Mouse (Mus musculus): ENCODE measurements around the gene Cnn2.

Gene Cnn2

GRCm38 (mm10) chr10:79989272-79989786 is 945 bp downstream of the Cnn2 start:
- no peak for DNase-seq (ENCODE audit: inconsistent ontology term)

- DNase-seq (ENCODE audit: inconsistent ontology term): peak; percentile 86
These were observed 1.5 kb downstream of the Cnn2 start for GRCm38 (mm10) chr10:79989870-79990269.

GRCm38 (mm10) chr10:79991099-79991498 is 2.7 kb downstream of the Cnn2 start:
- peak; percentile 19 for DNase-seq (ENCODE audit: inconsistent ontology term)

GRCm38 (mm10) chr10:79991548-79991947 is 3.2 kb downstream of the Cnn2 start:
- DNase-seq (ENCODE audit: inconsistent ontology term): no peak

GRCm38 (mm10) chr10:79994397-79995115 is 6.2 kb downstream of the Cnn2 start:
- DNase-seq (ENCODE audit: inconsistent ontology term): no peak

GRCm38 (mm10) chr10:79995636-79996035 is 7.3 kb downstream of the Cnn2 start:
- DNase-seq (ENCODE audit: inconsistent ontology term): no peak

GRCm38 (mm10) chr10:79996272-79997033 is 8.1 kb downstream of the Cnn2 start, which contains the start of gene Abca7:
Abca7 (plus strand) TSS chr10:79996494.
- peak; percentile 97 for DNase-seq (ENCODE audit: inconsistent ontology term)

- DNase-seq (ENCODE audit: inconsistent ontology term): peak; percentile 72
These were observed 8.8 kb downstream of the Cnn2 start for GRCm38 (mm10) chr10:79997034-79997760.

GRCm38 (mm10) chr10:79997819-79998218 is 9.4 kb downstream of the Cnn2 start:
- peak; percentile 67 for DNase-seq (ENCODE audit: inconsistent ontology term)

- DNase-seq (ENCODE audit: inconsistent ontology term): no peak
These were observed 13.6 kb downstream of the Cnn2 start for GRCm38 (mm10) chr10:80001945-80002344.

- no peak for DNase-seq (ENCODE audit: inconsistent ontology term)
These were observed 14.4 kb downstream of the Cnn2 start for GRCm38 (mm10) chr10:80002829-80003228.

GRCm38 (mm10) chr10:80003374-80004232 is 15.2 kb downstream of the Cnn2 start:
- no peak for DNase-seq (ENCODE audit: inconsistent ontology term)

GRCm38 (mm10) chr10:80004233-80004705 is 15.9 kb downstream of the Cnn2 start:
- no peak for DNase-seq (ENCODE audit: inconsistent ontology term)

- no peak for DNase-seq (ENCODE audit: inconsistent ontology term)
These were observed 23.4 kb downstream of the Cnn2 start for GRCm38 (mm10) chr10:80011740-80012139.

- no peak for DNase-seq (ENCODE audit: inconsistent ontology term)
These were observed 25.2 kb downstream of the Cnn2 start for GRCm38 (mm10) chr10:80013609-80014008.

- no peak for DNase-seq (ENCODE audit: inconsistent ontology term)
These were observed 26.3 kb downstream of the Cnn2 start for GRCm38 (mm10) chr10:80014484-80015290.

GRCm38 (mm10) chr10:80015583-80015982 is 27.2 kb downstream of the Cnn2 start:
- DNase-seq (ENCODE audit: inconsistent ontology term): no peak

GRCm38 (mm10) chr10:80016511-80016910 is 28.1 kb downstream of the Cnn2 start, which contains the start of gene Arhgap45:
Arhgap45 (plus strand) TSS chr10:80016653.
- DNase-seq (ENCODE audit: inconsistent ontology term): no peak

GRCm38 (mm10) chr10:80016931-80017330 is 28.5 kb downstream of the Cnn2 start:
- DNase-seq (ENCODE audit: inconsistent ontology term): no peak

- no peak for DNase-seq (ENCODE audit: inconsistent ontology term)
These were observed 29.0 kb downstream of the Cnn2 start for GRCm38 (mm10) chr10:80017361-80017760.

All from Muller cell, postnatal 12 days (primary cell).